Mouse (Mus musculus): ENCODE results near the gene Reck. TPM values are rescaled to one million over a fixed set of nuclear protein-coding genes. Genes with fewer than 3 reads are reported as not detected.

Reck gene
- polyA plus RNA-seq, 1 experiment from 2014 or later = 5.8 TPM

DNA sequence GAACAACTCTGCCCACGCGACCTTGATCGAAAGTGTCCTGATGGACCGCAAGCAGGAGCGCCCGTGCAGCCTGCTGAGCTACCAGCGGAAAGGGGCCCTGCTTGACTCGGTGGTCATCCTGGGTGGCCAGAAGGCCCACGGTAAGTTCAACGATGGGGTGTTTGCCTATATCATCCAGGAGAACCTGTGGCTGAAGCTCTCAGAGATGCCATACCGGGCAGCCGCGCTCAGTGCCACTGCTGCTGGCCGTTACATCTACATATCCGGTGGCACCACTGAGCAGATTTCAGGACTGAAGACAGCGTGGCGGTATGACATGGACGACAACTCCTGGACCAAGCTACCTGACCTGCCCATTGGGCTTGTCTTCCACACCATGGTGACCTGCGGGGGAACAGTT is 109.0 kb downstream of the Reck start:
- Histone ChIP-seq H3K4me2 (ENCODE audit: low read length) (no peak overlapping the region), H3K4me3 (ENCODE audit: low read depth, low read length) (no peak overlapping the region), H3K9me3 (replicated peaks; ENCODE audit: control insufficient read depth, low read length) (no peaks in the 10 kb centered on the region), H3K36me3 (ENCODE audit: control insufficient read depth, insufficient read depth, low read length) (no peaks in the 10 kb centered on the region), H3K9ac (ENCODE audit: low read length) (no peak overlapping the region), H3K27ac (ENCODE audit: low read depth, low read length) (no peak overlapping the region), H3K27me3 (replicated peaks; ENCODE audit: control insufficient read depth, insufficient read depth, low read length) (no peaks in the 10 kb centered on the region), H3K4me1 (ENCODE audit: control insufficient read depth, insufficient read depth, low read length) (peaks cover 4% of the 10 kb centered on the region; the same call in 1 of the 2 replicates)
- 92% methylated on average over 19 of the region's 19 CpGs for WGBS
- ATAC-seq = no peak
- no peak for DNase-seq (ENCODE audit: low spot score)

GRCm38 (mm10) chr4:43988976-43989375 is 113.6 kb downstream of the Reck start:
- Histone ChIP-seq H3K4me2 (ENCODE audit: low read length) (no peak overlapping the region), H3K4me3 (ENCODE audit: low read depth, low read length) (no peak overlapping the region), H3K27ac (ENCODE audit: low read depth, low read length) (no peak overlapping the region), H3K9me3 (replicated peaks; ENCODE audit: control insufficient read depth, low read length) (no peaks in the 10 kb centered on the region), H3K36me3 (ENCODE audit: control insufficient read depth, insufficient read depth, low read length) (no peaks in the 10 kb centered on the region), H3K9ac (ENCODE audit: low read length) (no peak overlapping the region), H3K27me3 (replicated peaks; ENCODE audit: control insufficient read depth, insufficient read depth, low read length) (no peaks in the 10 kb centered on the region), H3K4me1 (ENCODE audit: control insufficient read depth, insufficient read depth, low read length) (no peaks in the 10 kb centered on the region)
- ATAC-seq = no peak
- 91% methylated on average over 3 of the region's 3 CpGs for WGBS
- DNase-seq (ENCODE audit: low spot score) = no peak

DNA sequence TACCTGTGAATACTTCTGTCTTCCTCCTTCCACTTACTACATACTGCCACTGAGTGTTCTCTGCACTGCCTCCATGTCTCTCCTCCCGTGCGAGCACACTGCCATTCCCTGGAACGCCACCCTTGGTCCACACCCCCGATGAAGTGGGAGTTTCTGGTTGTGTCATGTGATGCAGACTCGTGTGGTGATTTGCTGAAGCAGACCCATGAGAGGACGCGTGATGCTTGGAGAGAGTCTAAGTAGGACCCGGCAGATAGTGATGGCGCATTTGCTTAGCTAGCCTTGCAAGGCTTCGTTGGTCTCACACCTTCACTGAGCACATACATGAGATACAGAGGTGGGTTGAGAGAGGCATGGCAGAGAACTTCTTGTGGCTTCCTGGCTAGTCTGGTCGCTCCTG is 117.7 kb downstream of the Reck start:
- no peak for ATAC-seq
- H3K9me3 ChIP-seq (replicated peaks; ENCODE audit: control insufficient read depth, low read length) = no peaks in the 10 kb centered on the region
- no peak overlapping the region for H3K4me2 ChIP-seq (ENCODE audit: low read length)
- no peaks in the 10 kb centered on the region for H3K36me3 ChIP-seq (ENCODE audit: control insufficient read depth, insufficient read depth, low read length)
- no peak overlapping the region for H3K9ac ChIP-seq (ENCODE audit: low read length)
- 93% methylated on average over 11 of the region's 11 CpGs for WGBS
- H3K27me3 ChIP-seq (replicated peaks; ENCODE audit: control insufficient read depth, insufficient read depth, low read length) = no peaks in the 10 kb centered on the region
- no peak overlapping the region for H3K27ac ChIP-seq (ENCODE audit: low read depth, low read length)
- DNase-seq (ENCODE audit: low spot score) = no peak
- H3K4me1 ChIP-seq (ENCODE audit: control insufficient read depth, insufficient read depth, low read length) = no peaks in the 10 kb centered on the region
- no peak overlapping the region for H3K4me3 ChIP-seq (ENCODE audit: low read depth, low read length)

DNA sequence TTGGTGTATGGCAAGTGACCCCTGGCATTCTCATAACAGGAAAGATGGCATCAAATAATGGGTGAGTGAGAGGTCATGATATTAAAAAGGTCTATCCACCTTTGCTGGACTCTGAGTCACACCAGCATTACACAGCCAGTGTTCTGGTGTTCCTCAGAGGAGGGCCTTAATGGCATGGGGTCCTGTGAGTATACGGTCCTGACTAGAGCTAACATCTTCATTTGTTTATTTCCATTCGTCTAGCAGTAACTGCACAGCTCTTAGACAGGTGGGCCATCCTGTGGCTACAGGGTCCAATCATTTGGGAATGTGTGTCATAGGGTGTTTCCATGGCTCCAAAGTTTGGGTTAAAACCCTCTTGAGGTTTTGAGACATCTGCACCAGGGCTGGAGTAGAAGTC is 119.0 kb downstream of the Reck start:
- Histone ChIP-seq H3K27ac (ENCODE audit: low read depth, low read length) (no peak overlapping the region), H3K4me1 (ENCODE audit: control insufficient read depth, insufficient read depth, low read length) (no peaks in the 10 kb centered on the region), H3K9ac (ENCODE audit: low read length) (no peak overlapping the region), H3K4me3 (ENCODE audit: low read depth, low read length) (no peak overlapping the region), H3K36me3 (ENCODE audit: control insufficient read depth, insufficient read depth, low read length) (no peaks in the 10 kb centered on the region), H3K4me2 (ENCODE audit: low read length) (no peak overlapping the region), H3K9me3 (replicated peaks; ENCODE audit: control insufficient read depth, low read length) (no peaks in the 10 kb centered on the region), H3K27me3 (replicated peaks; ENCODE audit: control insufficient read depth, insufficient read depth, low read length) (no peaks in the 10 kb centered on the region)
- DNase-seq (ENCODE audit: low spot score) = no peak
- no peak for ATAC-seq
- WGBS = 76% methylated on average over 2 of the region's 2 CpGs

Other genes starting within 250 kb of the Reck start
- 10.7 and 11.2 TPM in 2 replicates for gene Npr2, start 243.6 kb upstream of the Reck start, polyA plus RNA-seq (2014; fragmentation: Nextera tagmentation; extraction: Ambion mirVana)
- gene Spag8, start 221.9 kb upstream of the Reck start, polyA plus RNA-seq (2014; fragmentation: Nextera tagmentation; extraction: Ambion mirVana) = 4.2 and 5.7 TPM in 2 replicates
- 67.0 and 82.7 TPM in 2 replicates for gene Hint2, start 219.1 kb upstream of the Reck start, polyA plus RNA-seq (2014; fragmentation: Nextera tagmentation; extraction: Ambion mirVana)
- 5.6 and 7.3 TPM in 2 replicates for gene Tmem8b, start 206.6 kb upstream of the Reck start, polyA plus RNA-seq (2014; fragmentation: Nextera tagmentation; extraction: Ambion mirVana)
- 2.1 and 2.2 TPM in 2 replicates for gene Fam221b, start 206.4 kb upstream of the Reck start, polyA plus RNA-seq (2014; fragmentation: Nextera tagmentation; extraction: Ambion mirVana)
- gene Olfr70, start 174.7 kb upstream of the Reck start, polyA plus RNA-seq (2014; fragmentation: Nextera tagmentation; extraction: Ambion mirVana) = not detected in 2 replicates
- not detected in 2 replicates for gene Olfr71, start 165.3 kb upstream of the Reck start, polyA plus RNA-seq (2014; fragmentation: Nextera tagmentation; extraction: Ambion mirVana)
- 0.36 and 0.45 TPM in 2 replicates for gene Hrct1, start 148.3 kb upstream of the Reck start, polyA plus RNA-seq (2014; fragmentation: Nextera tagmentation; extraction: Ambion mirVana)
- gene Spaar, start 145.5 kb upstream of the Reck start, polyA plus RNA-seq (2014; fragmentation: Nextera tagmentation; extraction: Ambion mirVana) = 0.06 TPM in 1 of 2 replicates, not detected in the other
- gene Olfr159, start 104.5 kb upstream of the Reck start, polyA plus RNA-seq (2014; fragmentation: Nextera tagmentation; extraction: Ambion mirVana) = not detected in 2 replicates
- not detected in 2 replicates for gene Olfr156, start 51.6 kb upstream of the Reck start, polyA plus RNA-seq (2014; fragmentation: Nextera tagmentation; extraction: Ambion mirVana)
- not detected in 2 replicates for gene Olfr157, start 35.3 kb upstream of the Reck start, polyA plus RNA-seq (2014; fragmentation: Nextera tagmentation; extraction: Ambion mirVana)
- gene Olfr155, start 24.0 kb upstream of the Reck start, polyA plus RNA-seq (2014; fragmentation: Nextera tagmentation; extraction: Ambion mirVana) = not detected in 2 replicates
- gene Glipr2, start 81.9 kb downstream of the Reck start, polyA plus RNA-seq (2014; fragmentation: Nextera tagmentation; extraction: Ambion mirVana) = 37.0 and 41.8 TPM in 2 replicates
- gene Ccin, start 108.0 kb downstream of the Reck start, polyA plus RNA-seq (2014; fragmentation: Nextera tagmentation; extraction: Ambion mirVana) = not detected in 2 replicates
- 303 and 306 TPM in 2 replicates for gene Clta, start 128.9 kb downstream of the Reck start, polyA plus RNA-seq (2014; fragmentation: Nextera tagmentation; extraction: Ambion mirVana)
- 20.4 and 26.5 TPM in 2 replicates for gene Gne, start 208.6 kb downstream of the Reck start, polyA plus RNA-seq (2014; fragmentation: Nextera tagmentation; extraction: Ambion mirVana)